Mouse (Mus musculus) E14TG2a.4 (cell line): Measurements from ENCODE around the gene Spsb3.

ENCODE experiments used
- CTCF ChIP-seq: conservative IDR thresholded peaks from 2 replicates; pipeline ENCODE4 v1.5.1; 2014; ENCODE audit warnings: low read length
- NANOG ChIP-seq: IDR thresholded peaks from 2 replicates; pipeline ENCODE4 v1.6.1; 2014; ENCODE audit warnings: borderline replicate concordance, low read length, mixed read lengths

GRCm38 (mm10) chr17:24884391-24884790 is 2.1 kb upstream of the Spsb3 start:
- no peak for TF ChIP-seq CTCF
- TF ChIP-seq NANOG, result no peak
